Mouse (Mus musculus) spleen, postnatal 14 days (tissue): ENCODE data around the gene Gm21704.
"Not testable (repeated sequence)": the region's sequence is repeated elsewhere in the genome, so short reads cannot be mapped to it uniquely, and the experiment has no call there.

ENCODE experiments used
- DNase-seq, 2 experiments: peaks; one replicate each; pipeline ENCODE4 v3.0.0; 2021 to 2022; ENCODE audit warnings: low spot score in 2 of 2

Gm21704 gene

DNA sequence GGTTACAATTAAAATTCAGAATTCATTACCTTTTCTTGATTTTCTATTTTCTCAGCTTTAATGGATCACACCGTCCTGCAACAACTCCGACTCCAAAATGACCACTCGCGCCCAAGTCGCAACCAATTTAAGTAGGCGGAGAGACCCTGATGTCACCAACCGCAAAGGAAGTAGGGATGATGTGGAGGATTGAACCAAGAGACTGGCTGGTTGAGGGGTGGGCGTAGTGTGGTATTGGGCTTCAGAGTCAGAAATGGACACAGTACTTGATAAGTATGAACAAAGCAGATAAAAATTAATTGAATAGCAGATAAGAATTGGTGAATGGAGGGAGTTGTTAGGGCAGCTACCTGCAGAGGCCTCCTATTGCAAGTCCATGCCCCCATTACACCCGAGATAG, at the start of gene Gm21704, which contains the start of gene Gm21708:
Gene Gm21704, minus strand, starts transcription at position 101 of the 400 bp plus-strand sequence.
Gene Gm21708, minus strand, starts transcription at position 101 of the 400 bp plus-strand sequence.
- not testable (repeated sequence) for DNase-seq

DNA sequence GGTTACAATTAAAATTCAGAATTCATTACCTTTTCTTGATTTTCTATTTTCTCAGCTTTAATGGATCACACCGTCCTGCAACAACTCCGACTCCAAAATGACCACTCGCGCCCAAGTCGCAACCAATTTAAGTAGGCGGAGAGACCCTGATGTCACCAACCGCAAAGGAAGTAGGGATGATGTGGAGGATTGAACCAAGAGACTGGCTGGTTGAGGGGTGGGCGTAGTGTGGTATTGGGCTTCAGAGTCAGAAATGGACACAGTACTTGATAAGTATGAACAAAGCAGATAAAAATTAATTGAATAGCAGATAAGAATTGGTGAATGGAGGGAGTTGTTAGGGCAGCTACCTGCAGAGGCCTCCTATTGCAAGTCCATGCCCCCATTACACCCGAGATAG, 64.7 kb downstream of the Gm21704 start, which contains the start of gene Gm21693:
Gene Gm21693, minus strand, starts transcription at position 101 of the 400 bp plus-strand sequence.
- not testable (repeated sequence) for DNase-seq

DNA sequence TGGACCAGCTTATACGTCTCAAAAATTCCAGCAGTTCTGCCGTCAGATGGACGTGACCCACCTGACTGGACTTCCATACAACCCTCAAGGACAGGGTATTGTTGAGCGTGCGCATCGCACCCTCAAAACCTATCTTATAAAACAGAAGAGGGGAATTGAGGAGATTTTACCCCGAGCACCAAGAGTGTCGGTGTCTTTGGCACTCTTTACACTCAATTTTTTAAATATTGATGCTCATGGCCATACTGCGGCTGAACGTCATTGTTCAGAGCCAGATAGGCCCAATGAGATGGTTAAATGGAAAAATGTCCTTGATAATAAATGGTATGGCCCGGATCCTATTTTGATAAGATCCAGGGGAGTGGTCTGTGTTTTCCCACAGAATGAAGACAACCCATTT, 69.3 kb downstream of the Gm21704 start:
- DNase-seq = not testable (repeated sequence)
